Mouse (Mus musculus): ENCODE results near the gene Etv2. TPM values are rescaled to one million over a fixed set of nuclear protein-coding genes. Genes with fewer than 3 reads are reported as not detected.

Etv2 gene
- not detected in 2 replicates for polyA plus RNA-seq (2015; fragmentation: Nextera tagmentation; extraction: Ambion mirVana)

GRCm38 (mm10) chr7:30635752-30636151 is at the start of gene Etv2:
Etv2 (minus strand) TSS chr7:30635852.

GRCm38 (mm10) chr7:30671480-30671879 is 35.8 kb upstream of the Etv2 start, which contains the start of gene Pmis2:
Pmis2 (minus strand) TSS chr7:30671605.

DNA sequence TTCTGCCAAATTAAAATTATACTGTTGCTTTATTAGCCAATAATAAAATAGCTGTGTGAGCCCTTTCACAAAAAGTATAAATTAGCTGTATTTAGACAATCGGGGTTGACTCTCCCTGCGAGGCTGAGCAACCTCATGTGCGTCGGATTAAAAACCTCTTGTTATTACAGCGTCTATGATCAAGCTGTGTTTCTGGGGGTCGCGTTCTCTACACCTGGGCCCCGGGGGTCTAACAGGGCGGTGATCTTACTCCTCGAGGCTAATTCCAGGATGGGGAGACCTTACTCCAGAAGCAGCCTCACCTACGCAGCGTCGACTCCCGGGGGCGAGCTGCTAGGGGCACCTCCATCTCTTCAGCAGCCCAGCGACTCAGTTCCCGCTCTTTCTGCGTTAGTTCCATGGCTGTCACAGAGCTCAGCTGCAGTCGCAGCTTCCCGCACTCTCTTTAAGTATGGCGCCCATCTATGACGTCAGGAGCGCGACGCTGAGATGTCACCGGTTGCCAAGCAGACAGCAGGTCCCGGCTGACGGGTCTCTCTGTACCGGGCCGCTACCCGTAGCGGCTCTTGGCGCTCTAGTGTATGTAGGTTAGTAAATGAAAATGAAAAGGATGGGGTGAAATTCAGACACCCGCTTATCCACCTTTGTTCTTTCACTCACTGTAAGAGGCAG is 29.0 kb upstream of the Etv2 start, which contains the start of gene Haus5:
Haus5 (minus strand) TSS at position 466 of the 672 bp plus-strand sequence.

DNA sequence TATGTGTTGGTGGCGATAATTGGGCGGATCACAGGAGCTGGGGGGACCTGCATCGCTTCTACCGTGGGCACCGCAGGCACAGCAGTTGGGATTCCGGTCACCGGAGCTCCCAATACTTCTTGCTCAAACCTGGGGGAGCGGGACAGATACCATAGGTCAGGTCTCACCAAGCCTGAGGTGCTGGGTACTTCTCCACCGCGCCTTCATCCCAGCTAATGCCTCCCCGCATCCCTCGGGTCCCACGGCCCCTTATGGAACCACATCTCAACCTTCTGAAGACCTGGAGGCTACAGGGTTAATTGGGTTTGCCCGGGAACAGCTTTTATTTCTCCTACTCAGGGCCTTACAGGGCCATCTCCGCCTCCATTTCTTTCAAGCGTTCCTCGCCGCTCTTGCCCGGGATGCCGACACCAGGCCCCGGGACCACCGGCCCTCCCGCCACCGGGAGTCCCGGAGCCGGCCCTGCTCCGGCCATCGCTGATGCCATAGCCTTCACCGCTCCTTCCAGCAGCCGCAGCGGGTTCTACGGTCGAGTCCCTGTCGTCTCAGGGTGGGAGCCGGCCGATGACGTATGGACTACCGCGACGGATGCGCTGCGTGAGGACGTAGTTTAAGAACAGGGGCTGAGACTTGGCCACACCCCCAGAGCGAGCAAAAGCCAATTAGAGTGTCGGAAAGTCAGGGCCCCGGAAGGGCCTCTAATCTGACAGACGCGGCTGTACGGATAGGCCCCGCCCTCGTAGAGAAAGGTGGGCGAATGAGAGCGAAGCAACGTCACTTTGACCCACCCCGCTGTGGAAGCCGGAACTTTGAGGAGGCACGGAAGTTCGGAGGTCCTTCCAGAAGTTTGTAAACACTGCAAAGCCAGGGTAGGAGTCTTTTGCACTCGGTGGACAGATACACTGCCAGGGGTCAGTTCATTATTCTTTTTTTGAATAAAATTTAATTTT is 14.2 kb upstream of the Etv2 start, which contains the start of gene Rbm42:
Rbm42 (minus strand) TSS at position 727 of the 950 bp plus-strand sequence.

GRCm38 (mm10) chr7:30625530-30626384 is 9.9 kb downstream of the Etv2 start, which contains the start of gene Cox6b1:
Cox6b1 (minus strand) TSS chr7:30626151.

GRCm38 (mm10) chr7:30612654-30613402 is 22.8 kb downstream of the Etv2 start, which contains the start of gene Upk1a:
Upk1a (minus strand) TSS chr7:30612847.

DNA sequence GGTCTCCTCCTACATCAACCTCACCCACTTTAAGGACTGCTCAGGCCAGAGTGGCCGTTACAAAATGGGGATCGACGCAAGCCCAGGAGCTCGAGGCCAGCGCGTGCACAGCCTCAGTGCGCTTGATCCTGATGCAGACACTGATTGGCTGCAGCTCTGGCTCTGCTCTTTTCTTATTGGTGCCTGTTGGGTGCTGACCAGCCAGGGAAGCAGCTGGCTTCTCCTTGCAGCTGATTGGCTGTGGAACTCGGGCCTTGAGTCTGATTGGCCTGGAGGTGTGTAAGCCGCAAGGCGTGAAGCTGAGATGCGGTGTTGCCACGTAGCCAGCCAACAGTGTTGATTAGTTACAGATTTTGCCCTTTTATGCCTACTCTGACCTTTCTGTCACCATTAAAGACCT is 36.9 kb downstream of the Etv2 start, which contains the start of gene Zbtb32:
Zbtb32 (minus strand) TSS at position 124 of the 400 bp plus-strand sequence.

DNA sequence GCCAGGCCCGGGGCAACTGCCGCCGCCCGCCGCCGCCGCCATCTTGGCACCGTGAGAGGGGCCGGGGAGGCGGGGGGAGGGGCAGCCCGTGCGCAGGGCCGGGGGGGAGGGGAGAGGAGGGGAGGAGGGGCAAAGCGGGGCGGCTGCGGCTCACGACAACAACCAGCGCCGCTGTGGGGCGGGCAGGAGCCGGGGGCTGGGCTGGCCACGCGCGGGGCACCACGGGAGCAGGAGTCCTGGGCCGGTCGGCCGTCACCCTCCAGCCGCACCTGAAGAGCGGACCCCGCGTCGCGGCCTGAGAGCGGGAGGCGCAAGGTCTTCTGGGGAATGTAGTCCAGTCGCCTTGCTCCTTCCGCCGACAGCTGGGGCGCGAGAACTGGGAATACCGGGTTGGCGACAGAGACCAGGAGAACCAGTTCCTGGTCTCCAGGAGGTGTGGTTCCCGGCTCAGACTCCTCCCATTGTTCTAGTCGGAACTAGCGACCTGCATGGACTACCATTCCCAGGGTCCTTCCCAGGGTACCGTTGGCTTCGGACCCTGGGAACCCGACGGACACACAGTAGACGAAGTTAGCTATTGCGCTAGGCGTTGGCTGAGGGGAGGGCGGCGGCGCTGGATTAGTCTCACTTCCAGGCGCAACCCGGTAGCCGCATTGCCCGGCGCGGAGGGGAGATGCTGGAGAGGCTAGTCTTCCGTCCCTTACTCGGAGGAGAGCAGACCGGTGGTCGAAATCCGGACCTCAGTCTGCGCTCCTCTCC is 46.8 kb downstream of the Etv2 start, which contains the start of gene Kmt2b:
Kmt2b (minus strand) TSS at position 51 of the 759 bp plus-strand sequence.

Small RNA genes within 50 kb of the gene (microRNA-seq; reads per million reads assigned to microRNA genes)
- not detected for gene Mir3569 (ENCODE audit: borderline replicate concordance, insufficient number of aligned reads)

Other genes with a start within 250 kb of the Etv2 start
- 130 and 219 TPM in 2 replicates for gene Tyrobp, start 222.1 kb downstream of the Etv2 start, polyA plus RNA-seq (2015; fragmentation: Nextera tagmentation; extraction: Ambion mirVana)
- gene Hcst, start 216.0 kb downstream of the Etv2 start, polyA plus RNA-seq (2015; fragmentation: Nextera tagmentation; extraction: Ambion mirVana): 6.9 and 9.5 TPM in 2 replicates
- 0.88 and 1.7 TPM in 2 replicates for gene Nfkbid, start 214.1 kb downstream of the Etv2 start, polyA plus RNA-seq (2015; fragmentation: Nextera tagmentation; extraction: Ambion mirVana)
- 66.4 and 132 TPM in 2 replicates for gene Aplp1, start 190.3 kb downstream of the Etv2 start, polyA plus RNA-seq (2015; fragmentation: Nextera tagmentation; extraction: Ambion mirVana)
- gene Kirrel2, start 178.2 kb downstream of the Etv2 start, polyA plus RNA-seq (2015; fragmentation: Nextera tagmentation; extraction: Ambion mirVana): not detected in 2 replicates
- 0.10 and 0.17 TPM in 2 replicates for gene Nphs1, start 177.5 kb downstream of the Etv2 start, polyA plus RNA-seq (2015; fragmentation: Nextera tagmentation; extraction: Ambion mirVana)
- gene Prodh2, start 142.2 kb downstream of the Etv2 start, polyA plus RNA-seq (2015; fragmentation: Nextera tagmentation; extraction: Ambion mirVana): 3.3 and 7.4 TPM in 2 replicates
- gene Arhgap33, start 100.8 kb downstream of the Etv2 start, polyA plus RNA-seq (2015; fragmentation: Nextera tagmentation; extraction: Ambion mirVana): 5.8 and 11.5 TPM in 2 replicates
- gene Hspb6, start 83.7 kb downstream of the Etv2 start, polyA plus RNA-seq (2015; fragmentation: Nextera tagmentation; extraction: Ambion mirVana): 21.9 and 51.7 TPM in 2 replicates
- gene Proser3, start 83.6 kb downstream of the Etv2 start, polyA plus RNA-seq (2015; fragmentation: Nextera tagmentation; extraction: Ambion mirVana): 5.8 and 6.8 TPM in 2 replicates
- 57.6 and 67.2 TPM in 2 replicates for gene Lin37, start 76.0 kb downstream of the Etv2 start, polyA plus RNA-seq (2015; fragmentation: Nextera tagmentation; extraction: Ambion mirVana)
- 83.5 and 101 TPM in 2 replicates for gene U2af1l4, start 72.6 kb downstream of the Etv2 start, polyA plus RNA-seq (2015; fragmentation: Nextera tagmentation; extraction: Ambion mirVana)
- 2.8 and 5.1 TPM in 2 replicates for gene Gm49396, start 72.5 kb downstream of the Etv2 start, polyA plus RNA-seq (2015; fragmentation: Nextera tagmentation; extraction: Ambion mirVana)
- 179 and 205 TPM in 2 replicates for gene Psenen, start 72.2 kb downstream of the Etv2 start, polyA plus RNA-seq (2015; fragmentation: Nextera tagmentation; extraction: Ambion mirVana)
- gene Igflr1, start 70.4 kb downstream of the Etv2 start, polyA plus RNA-seq (2015; fragmentation: Nextera tagmentation; extraction: Ambion mirVana): 0.72 and 1.8 TPM in 2 replicates
- gene Kmt2b, start 47.1 kb downstream of the Etv2 start, polyA plus RNA-seq (2015; fragmentation: Nextera tagmentation; extraction: Ambion mirVana): 3.7 and 4.5 TPM in 2 replicates
- gene Zbtb32, start 36.9 kb downstream of the Etv2 start, polyA plus RNA-seq (2015; fragmentation: Nextera tagmentation; extraction: Ambion mirVana): 0.11 and 0.51 TPM in 2 replicates
- 0.55 and 0.79 TPM in 2 replicates for gene Upk1a, start 23.0 kb downstream of the Etv2 start, polyA plus RNA-seq (2015; fragmentation: Nextera tagmentation; extraction: Ambion mirVana)
- 1,273 and 1,293 TPM in 2 replicates for gene Cox6b1, start 9.7 kb downstream of the Etv2 start, polyA plus RNA-seq (2015; fragmentation: Nextera tagmentation; extraction: Ambion mirVana)
- gene Rbm42, start 14.5 kb upstream of the Etv2 start, polyA plus RNA-seq (2015; fragmentation: Nextera tagmentation; extraction: Ambion mirVana): 83.9 and 102 TPM in 2 replicates
- gene Haus5, start 29.1 kb upstream of the Etv2 start, polyA plus RNA-seq (2015; fragmentation: Nextera tagmentation; extraction: Ambion mirVana): 14.3 and 19.0 TPM in 2 replicates
- not detected in 2 replicates for gene Pmis2, start 35.8 kb upstream of the Etv2 start, polyA plus RNA-seq (2015; fragmentation: Nextera tagmentation; extraction: Ambion mirVana)
- gene 2200002J24Rik, start 63.1 kb upstream of the Etv2 start, polyA plus RNA-seq (2015; fragmentation: Nextera tagmentation; extraction: Ambion mirVana): 10.8 and 14.4 TPM in 2 replicates
- 2.5 and 2.7 TPM in 2 replicates for gene Atp4a, start 76.4 kb upstream of the Etv2 start, polyA plus RNA-seq (2015; fragmentation: Nextera tagmentation; extraction: Ambion mirVana)
- 231 and 307 TPM in 2 replicates for gene Tmem147, start 93.7 kb upstream of the Etv2 start, polyA plus RNA-seq (2015; fragmentation: Nextera tagmentation; extraction: Ambion mirVana)
- 0.11 and 0.35 TPM in 2 replicates for gene Gapdhs, start 107.8 kb upstream of the Etv2 start, polyA plus RNA-seq (2015; fragmentation: Nextera tagmentation; extraction: Ambion mirVana)
- gene Sbsn, start 115.6 kb upstream of the Etv2 start, polyA plus RNA-seq (2015; fragmentation: Nextera tagmentation; extraction: Ambion mirVana): 16.2 and 29.7 TPM in 2 replicates
- 49.0 and 57.0 TPM in 2 replicates for gene Dmkn, start 127.9 kb upstream of the Etv2 start, polyA plus RNA-seq (2015; fragmentation: Nextera tagmentation; extraction: Ambion mirVana)
- gene Krtdap, start 152.0 kb upstream of the Etv2 start, polyA plus RNA-seq (2015; fragmentation: Nextera tagmentation; extraction: Ambion mirVana): 32.6 and 84.5 TPM in 2 replicates
- gene Ffar2, start 187.9 kb upstream of the Etv2 start, polyA plus RNA-seq (2015; fragmentation: Nextera tagmentation; extraction: Ambion mirVana): 0.25 and 0.35 TPM in 2 replicates
- gene Ffar3, start 220.3 kb upstream of the Etv2 start, polyA plus RNA-seq (2015; fragmentation: Nextera tagmentation; extraction: Ambion mirVana): 2.1 and 5.5 TPM in 2 replicates
- not detected in 2 replicates for gene Ffar1, start 225.7 kb upstream of the Etv2 start, polyA plus RNA-seq (2015; fragmentation: Nextera tagmentation; extraction: Ambion mirVana)
- 0.36 and 0.40 TPM in 2 replicates for gene Cd22, start 244.5 kb upstream of the Etv2 start, polyA plus RNA-seq (2015; fragmentation: Nextera tagmentation; extraction: Ambion mirVana)

All from adrenal gland, postnatal 0 days (tissue).